Mouse (Mus musculus) kidney, adult 2 months (tissue): ENCODE results near the gene Tlr3.

Experiments
- CTCF ChIP-seq: fragments of 200-500 bp; conservative IDR thresholded peaks from 2 replicates; pipeline ENCODE4 v1.5.1; 2011; ENCODE audit warnings: low read depth, mild to moderate bottlenecking, control low read depth, low read length, moderate library complexity, mixed read lengths; ENCODE audit not compliant: insufficient read depth, insufficient read length
- POLR2A ChIP-seq: fragments of 200-500 bp; IDR thresholded peaks from one replicate; pipeline ENCODE4 v1.6.1; 2011; ENCODE audit warnings: low read depth, low read length, control low read depth

- TF ChIP-seq POLR2A (no peak), CTCF (no peak)
Measured at GRCm38 (mm10) chr8:45448842-45449241, 38.0 kb upstream of the Tlr3 start.
